Mouse (Mus musculus): ENCODE data around the gene Specc1l. TPM values are rescaled to one million over a fixed set of nuclear protein-coding genes. Genes with fewer than 3 reads are reported as not detected.

Specc1l gene
- polyA plus RNA-seq, 1 experiment from 2014 or later = 32.7 TPM

DNA sequence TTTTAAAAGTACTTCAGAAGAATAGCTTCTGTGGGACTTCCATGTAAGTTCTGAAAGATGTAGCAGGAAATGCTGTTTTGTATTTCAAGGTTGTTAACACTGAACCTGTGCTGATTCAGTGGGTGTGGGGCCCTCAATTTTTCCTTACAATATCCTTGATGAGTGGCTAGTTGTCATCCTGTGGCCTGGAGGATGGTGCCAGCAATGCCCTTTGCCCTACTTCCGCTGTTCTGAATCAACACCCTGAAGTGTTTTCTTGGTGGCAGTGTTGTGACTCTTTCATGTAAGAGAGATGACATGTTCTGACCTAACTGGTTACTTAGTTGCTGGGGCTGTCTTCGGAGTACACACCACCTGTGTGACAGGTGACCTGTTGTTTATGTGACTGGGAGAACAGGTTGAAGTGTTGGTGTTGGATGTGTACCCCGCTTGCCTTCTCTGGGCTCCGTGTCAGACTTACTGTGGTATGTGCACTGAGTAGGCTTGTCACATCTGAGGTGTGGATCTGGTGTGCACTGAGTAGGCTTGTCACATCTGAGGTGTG lies 20.8 kb downstream of the Specc1l start:
- Histone ChIP-seq H3K9ac (replicated peaks; ENCODE audit: low read depth, low read length) (no peak overlapping the region), H3K9me3 (ENCODE audit: control insufficient read depth, low read depth, low read length) (no peaks in the 10 kb centered on the region), H3K4me3 (ENCODE audit: low read depth, low read length) (no peak overlapping the region), H3K36me3 (ENCODE audit: control insufficient read depth, insufficient read depth, low read length) (peaks cover 21% of the 10 kb centered on the region), H3K27ac (ENCODE audit: low read length) (no peak overlapping the region), H3K4me1 (ENCODE audit: control insufficient read depth, insufficient read depth, low read length) (no peaks in the 10 kb centered on the region), H3K4me2 (replicated peaks; ENCODE audit: low read depth, low read length) (no peak overlapping the region), H3K27me3 (ENCODE audit: control insufficient read depth, insufficient read depth, low read length) (no peaks in the 10 kb centered on the region)
- ATAC-seq (ENCODE audit: insufficient number of reproducible peaks, insufficient read depth, low FRiP score, low read depth) = no peak
- 90% methylated on average over 4 of the region's 4 CpGs for WGBS

DNA sequence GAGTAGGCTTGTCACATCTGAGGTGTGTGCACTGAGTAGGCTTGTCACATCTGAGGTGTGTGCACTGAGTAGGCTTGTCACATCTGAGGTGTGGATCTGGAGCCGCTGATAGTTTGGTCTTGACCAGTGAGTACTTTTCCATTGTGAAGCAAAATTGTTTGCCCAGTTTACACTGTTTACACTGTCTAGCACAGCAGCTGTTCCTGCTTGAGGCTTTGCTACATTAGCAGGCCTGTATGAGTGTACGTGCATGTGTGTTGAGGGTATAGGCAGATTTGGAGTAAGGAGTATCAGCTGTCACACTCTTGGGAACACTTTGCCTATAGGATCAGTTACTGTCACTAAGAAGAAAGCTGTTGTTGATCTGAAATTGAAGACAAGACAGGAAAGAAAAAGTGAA lies 21.6 kb downstream of the Specc1l start:
- Histone ChIP-seq H3K27ac (ENCODE audit: low read length) (no peak overlapping the region), H3K4me2 (replicated peaks; ENCODE audit: low read depth, low read length) (no peak overlapping the region), H3K4me1 (ENCODE audit: control insufficient read depth, insufficient read depth, low read length) (no peaks in the 10 kb centered on the region), H3K36me3 (ENCODE audit: control insufficient read depth, insufficient read depth, low read length) (peaks cover 24% of the 10 kb centered on the region), H3K9me3 (ENCODE audit: control insufficient read depth, low read depth, low read length) (no peaks in the 10 kb centered on the region), H3K27me3 (ENCODE audit: control insufficient read depth, insufficient read depth, low read length) (no peaks in the 10 kb centered on the region), H3K9ac (replicated peaks; ENCODE audit: low read depth, low read length) (no peak overlapping the region), H3K4me3 (ENCODE audit: low read depth, low read length) (no peak overlapping the region)
- 58% methylated on average over 2 of the region's 2 CpGs for WGBS
- peak; percentile 46; the same call in 1 of the 2 replicates for ATAC-seq (ENCODE audit: insufficient number of reproducible peaks, insufficient read depth, low FRiP score, low read depth)

DNA sequence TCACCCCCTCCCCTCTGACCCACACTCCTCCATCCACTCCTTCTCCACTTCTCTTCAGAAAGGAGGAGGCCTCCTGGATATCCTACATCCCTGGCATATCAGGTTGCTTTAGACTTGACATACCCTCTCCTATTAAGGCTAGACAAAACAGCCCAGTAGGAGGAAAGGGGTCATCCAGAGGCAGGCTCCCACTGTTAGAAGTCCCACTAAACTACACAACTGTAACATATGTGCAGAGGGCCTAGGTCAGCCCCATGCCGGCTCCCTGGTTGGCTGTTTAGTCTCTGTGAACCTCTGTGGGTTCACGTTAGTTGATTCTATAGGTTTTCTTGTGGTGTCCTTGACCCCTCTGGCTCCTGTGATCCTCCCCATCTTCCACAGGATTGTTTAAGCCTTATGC lies 23.9 kb downstream of the Specc1l start:
- Histone ChIP-seq H3K4me1 (ENCODE audit: control insufficient read depth, insufficient read depth, low read length) (no peaks in the 10 kb centered on the region), H3K9ac (replicated peaks; ENCODE audit: low read depth, low read length) (no peak overlapping the region)

GRCm38 (mm10) chr10:75236156-75236555 lies 24.3 kb downstream of the Specc1l start:
- no peak overlapping the region for H3K9ac ChIP-seq (replicated peaks; ENCODE audit: low read depth, low read length)
- H3K4me1 ChIP-seq (ENCODE audit: control insufficient read depth, insufficient read depth, low read length) = no peaks in the 10 kb centered on the region
- H3K27me3 ChIP-seq (ENCODE audit: control insufficient read depth, insufficient read depth, low read length) = no peaks in the 10 kb centered on the region
- WGBS = 92% methylated on average over 3 of the region's 3 CpGs
- H3K36me3 ChIP-seq (ENCODE audit: control insufficient read depth, insufficient read depth, low read length) = peaks cover 17% of the 10 kb centered on the region
- H3K4me3 ChIP-seq (ENCODE audit: low read depth, low read length) = no peak overlapping the region
- H3K4me2 ChIP-seq (replicated peaks; ENCODE audit: low read depth, low read length) = no peak overlapping the region
- ATAC-seq (ENCODE audit: insufficient number of reproducible peaks, insufficient read depth, low FRiP score, low read depth) = no peak
- no peak overlapping the region for H3K27ac ChIP-seq (ENCODE audit: low read length)
- H3K9me3 ChIP-seq (ENCODE audit: control insufficient read depth, low read depth, low read length) = no peaks in the 10 kb centered on the region

More for the DNA sequence above, 23.9 kb downstream of the Specc1l start:
- peaks cover 21% of the 10 kb centered on the region for H3K36me3 ChIP-seq (ENCODE audit: control insufficient read depth, insufficient read depth, low read length)
- no peak for ATAC-seq (ENCODE audit: insufficient number of reproducible peaks, insufficient read depth, low FRiP score, low read depth)
- H3K27ac ChIP-seq (ENCODE audit: low read length) = no peak overlapping the region
- WGBS = 78% methylated on average over 2 of the region's 2 CpGs
- H3K4me2 ChIP-seq (replicated peaks; ENCODE audit: low read depth, low read length) = no peak overlapping the region
- H3K9me3 ChIP-seq (ENCODE audit: control insufficient read depth, low read depth, low read length) = no peaks in the 10 kb centered on the region
- no peak overlapping the region for H3K4me3 ChIP-seq (ENCODE audit: low read depth, low read length)
- no peaks in the 10 kb centered on the region for H3K27me3 ChIP-seq (ENCODE audit: control insufficient read depth, insufficient read depth, low read length)

DNA sequence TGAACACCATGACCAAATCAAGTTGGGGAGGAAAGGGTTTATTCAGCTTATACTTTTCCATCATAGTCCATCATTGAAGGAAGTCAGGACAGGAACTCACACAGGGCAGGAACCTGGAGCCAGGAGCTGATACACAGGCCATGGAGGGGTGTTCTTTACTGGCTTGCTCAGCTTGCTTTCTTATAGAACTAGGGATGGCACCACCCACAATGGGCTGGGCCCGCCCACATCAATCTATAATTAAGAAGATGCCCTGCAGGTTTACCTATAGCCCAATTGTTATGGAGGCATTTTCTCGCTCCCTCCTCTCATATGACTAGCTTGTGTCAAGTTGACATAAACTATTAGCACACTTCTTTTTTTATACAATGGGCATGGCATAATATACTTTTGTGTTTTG lies 25.3 kb downstream of the Specc1l start:
- Histone ChIP-seq H3K4me1 (ENCODE audit: control insufficient read depth, insufficient read depth, low read length) (no peaks in the 10 kb centered on the region), H3K4me3 (ENCODE audit: low read depth, low read length) (no peak overlapping the region), H3K27ac (ENCODE audit: low read length) (no peak overlapping the region), H3K9me3 (ENCODE audit: control insufficient read depth, low read depth, low read length) (no peaks in the 10 kb centered on the region), H3K4me2 (replicated peaks; ENCODE audit: low read depth, low read length) (no peak overlapping the region), H3K9ac (replicated peaks; ENCODE audit: low read depth, low read length) (no peak overlapping the region), H3K36me3 (ENCODE audit: control insufficient read depth, insufficient read depth, low read length) (peaks cover 14% of the 10 kb centered on the region), H3K27me3 (ENCODE audit: control insufficient read depth, insufficient read depth, low read length) (no peaks in the 10 kb centered on the region)
- no peak for ATAC-seq (ENCODE audit: insufficient number of reproducible peaks, insufficient read depth, low FRiP score, low read depth)
- WGBS = 91% methylated on average over 2 of the region's 2 CpGs

- H3K9ac ChIP-seq (replicated peaks; ENCODE audit: low read depth, low read length) = no peak overlapping the region
- H3K4me3 ChIP-seq (ENCODE audit: low read depth, low read length) = no peak overlapping the region
- WGBS = 71% methylated on average over 8 of the region's 8 CpGs
- H3K4me1 ChIP-seq (ENCODE audit: control insufficient read depth, insufficient read depth, low read length) = no peaks in the 10 kb centered on the region
- H3K27ac ChIP-seq (ENCODE audit: low read length) = no peak overlapping the region
- ATAC-seq (ENCODE audit: insufficient number of reproducible peaks, insufficient read depth, low FRiP score, low read depth) = no peak
- H3K27me3 ChIP-seq (ENCODE audit: control insufficient read depth, insufficient read depth, low read length) = no peaks in the 10 kb centered on the region
- peaks cover 37% of the 10 kb centered on the region for H3K36me3 ChIP-seq (ENCODE audit: control insufficient read depth, insufficient read depth, low read length)
- H3K9me3 ChIP-seq (ENCODE audit: control insufficient read depth, low read depth, low read length) = no peaks in the 10 kb centered on the region
- no peak overlapping the region for H3K4me2 ChIP-seq (replicated peaks; ENCODE audit: low read depth, low read length)
These were observed 28.8 kb downstream of the Specc1l start for GRCm38 (mm10) chr10:75240583-75241250.

DNA sequence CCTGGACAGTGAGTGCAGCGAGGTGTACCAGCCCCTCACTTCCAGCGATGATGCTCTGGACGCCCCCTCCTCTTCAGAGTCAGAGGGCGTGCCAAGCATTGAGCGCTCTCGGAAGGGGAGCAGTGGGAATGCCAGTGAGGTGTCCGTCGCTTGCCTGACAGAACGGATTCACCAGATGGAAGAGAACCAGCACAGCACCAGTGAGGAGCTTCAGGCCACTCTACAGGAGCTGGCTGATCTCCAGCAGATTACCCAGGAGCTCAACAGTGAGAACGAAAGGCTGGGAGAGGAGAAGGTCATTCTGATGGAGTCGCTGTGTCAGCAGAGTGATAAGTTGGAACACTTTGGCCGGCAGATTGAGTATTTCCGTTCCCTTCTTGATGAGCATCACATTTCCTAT lies 33.9 kb downstream of the Specc1l start:
- Histone ChIP-seq H3K9ac (replicated peaks; ENCODE audit: low read depth, low read length) (no peak overlapping the region), H3K27me3 (ENCODE audit: control insufficient read depth, insufficient read depth, low read length) (no peaks in the 10 kb centered on the region), H3K9me3 (ENCODE audit: control insufficient read depth, low read depth, low read length) (no peaks in the 10 kb centered on the region), H3K4me3 (ENCODE audit: low read depth, low read length) (no peak overlapping the region), H3K4me1 (ENCODE audit: control insufficient read depth, insufficient read depth, low read length) (no peaks in the 10 kb centered on the region), H3K4me2 (replicated peaks; ENCODE audit: low read depth, low read length) (no peak overlapping the region), H3K27ac (ENCODE audit: low read length) (no peak overlapping the region), H3K36me3 (ENCODE audit: control insufficient read depth, insufficient read depth, low read length) (peaks cover 59% of the 10 kb centered on the region)
- ATAC-seq (ENCODE audit: insufficient number of reproducible peaks, insufficient read depth, low FRiP score, low read depth) = no peak
- 91% methylated on average over 13 of the region's 13 CpGs for WGBS

- no peak overlapping the region for H3K4me2 ChIP-seq (replicated peaks; ENCODE audit: low read depth, low read length)
- H3K9me3 ChIP-seq (ENCODE audit: control insufficient read depth, low read depth, low read length) = no peaks in the 10 kb centered on the region
- H3K4me1 ChIP-seq (ENCODE audit: control insufficient read depth, insufficient read depth, low read length) = no peaks in the 10 kb centered on the region
- H3K27me3 ChIP-seq (ENCODE audit: control insufficient read depth, insufficient read depth, low read length) = no peaks in the 10 kb centered on the region
- WGBS = 92% methylated on average over 10 of the region's 10 CpGs
- H3K36me3 ChIP-seq (ENCODE audit: control insufficient read depth, insufficient read depth, low read length) = peaks cover 59% of the 10 kb centered on the region
- H3K27ac ChIP-seq (ENCODE audit: low read length) = no peak overlapping the region
- H3K4me3 ChIP-seq (ENCODE audit: low read depth, low read length) = no peak overlapping the region
- ATAC-seq (ENCODE audit: insufficient number of reproducible peaks, insufficient read depth, low FRiP score, low read depth) = no peak
- no peak overlapping the region for H3K9ac ChIP-seq (replicated peaks; ENCODE audit: low read depth, low read length)
These were observed 34.5 kb downstream of the Specc1l start for GRCm38 (mm10) chr10:75246331-75246730.

DNA sequence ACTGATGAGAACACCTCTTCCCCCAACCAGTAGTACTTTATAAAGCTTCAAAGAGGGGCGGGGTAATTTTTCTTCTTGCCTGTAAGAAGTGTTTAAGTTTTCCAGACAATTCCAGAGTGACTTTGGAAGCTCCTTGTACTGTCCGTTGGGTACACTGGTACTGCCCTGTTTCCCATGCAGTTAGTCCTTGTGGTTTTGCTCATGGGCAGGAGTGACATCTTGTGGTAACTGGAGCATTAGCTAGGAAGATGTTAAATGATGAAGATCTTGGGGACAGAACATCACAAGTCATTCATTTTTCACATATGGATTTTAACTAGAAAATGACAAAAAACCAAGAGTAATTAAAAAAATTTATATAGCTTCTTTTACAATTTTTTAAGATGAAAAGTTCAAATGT lies 39.1 kb downstream of the Specc1l start:
- no peak for ATAC-seq (ENCODE audit: insufficient number of reproducible peaks, insufficient read depth, low FRiP score, low read depth)
- Histone ChIP-seq H3K9ac (replicated peaks; ENCODE audit: low read depth, low read length) (no peak overlapping the region), H3K4me2 (replicated peaks; ENCODE audit: low read depth, low read length) (no peak overlapping the region), H3K4me1 (ENCODE audit: control insufficient read depth, insufficient read depth, low read length) (no peaks in the 10 kb centered on the region), H3K27me3 (ENCODE audit: control insufficient read depth, insufficient read depth, low read length) (no peaks in the 10 kb centered on the region), H3K27ac (ENCODE audit: low read length) (no peak overlapping the region), H3K9me3 (ENCODE audit: control insufficient read depth, low read depth, low read length) (no peaks in the 10 kb centered on the region), H3K36me3 (ENCODE audit: control insufficient read depth, insufficient read depth, low read length) (peaks cover 22% of the 10 kb centered on the region), H3K4me3 (ENCODE audit: low read depth, low read length) (no peak overlapping the region)
- 64% methylated on average over 2 of the region's 2 CpGs for WGBS

Measured in stomach, embryonic 14.5 days (tissue).